Mouse (Mus musculus) c-Kit-positive CD71-negative TER-119-negative erythroid progenitor cells, embryonic 14.5 days (primary cell): ENCODE data around the gene Otud7a.
A peak's percentile ranks its signal among the peaks of the same experiment; 100 is the strongest.
"Not testable (repeated sequence)": the region's sequence is repeated elsewhere in the genome, so short reads cannot be mapped to it uniquely, and the experiment has no call there.

Experiments
- DNase-seq: peaks from one replicate; pipeline ENCODE4 v3.0.0-alpha.2; 2013; ENCODE audit warnings: low read depth

Gene Otud7a

GRCm38 (mm10) chr7:63559679-63560078 is 115.1 kb downstream of the Otud7a start:
- no peak for DNase-seq

- DNase-seq = no peak
Measured at GRCm38 (mm10) chr7:63583310-63583709, 138.8 kb downstream of the Otud7a start.

- no peak for DNase-seq
Measured at GRCm38 (mm10) chr7:63586184-63586870, 141.8 kb downstream of the Otud7a start.

GRCm38 (mm10) chr7:63590305-63590704 is 145.8 kb downstream of the Otud7a start:
- no peak for DNase-seq

DNA sequence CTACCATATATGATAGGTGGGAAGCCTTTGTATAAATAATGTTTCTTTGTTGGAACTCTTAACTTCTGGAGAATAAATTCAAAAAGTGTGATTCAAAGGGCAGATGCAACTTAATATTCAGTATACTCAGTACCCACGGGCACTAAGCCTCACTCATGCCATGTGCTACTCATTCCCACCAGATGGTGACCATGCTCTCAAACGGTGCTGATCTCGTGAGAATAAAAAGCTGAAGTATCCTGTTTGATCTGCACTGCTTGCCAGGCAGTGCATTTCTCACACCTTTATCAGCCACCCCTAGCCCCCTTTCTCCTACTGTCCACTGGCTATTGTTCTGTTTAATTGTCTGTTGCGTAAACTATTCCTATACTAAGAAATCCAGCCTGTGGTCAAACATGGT is 146.8 kb downstream of the Otud7a start:
- no peak for DNase-seq

GRCm38 (mm10) chr7:63592061-63592460 is 147.5 kb downstream of the Otud7a start:
- no peak for DNase-seq

GRCm38 (mm10) chr7:63604827-63605226 is 160.3 kb downstream of the Otud7a start:
- no peak for DNase-seq

DNA sequence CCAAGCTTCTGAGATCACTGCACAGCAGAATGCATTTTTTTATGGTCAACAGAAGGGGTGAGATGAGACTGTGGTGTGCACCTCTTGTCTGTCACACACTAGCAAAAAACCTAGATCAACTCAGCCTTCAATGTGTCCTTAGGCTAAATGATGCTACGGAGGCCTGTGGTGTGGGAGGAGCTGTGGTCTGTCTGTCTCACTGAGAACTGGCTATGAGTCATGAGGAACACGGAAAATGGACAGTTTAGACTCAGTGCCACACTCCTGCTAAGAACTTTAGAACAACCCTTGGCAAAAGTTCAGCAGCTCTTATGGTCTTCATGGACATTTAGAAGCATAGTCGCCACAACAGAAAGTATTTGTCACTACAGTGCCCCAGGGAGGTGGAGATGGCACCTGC is 172.5 kb downstream of the Otud7a start:
- no peak for DNase-seq

- no peak for DNase-seq
Measured at GRCm38 (mm10) chr7:63620776-63621340, 176.3 kb downstream of the Otud7a start.

DNA sequence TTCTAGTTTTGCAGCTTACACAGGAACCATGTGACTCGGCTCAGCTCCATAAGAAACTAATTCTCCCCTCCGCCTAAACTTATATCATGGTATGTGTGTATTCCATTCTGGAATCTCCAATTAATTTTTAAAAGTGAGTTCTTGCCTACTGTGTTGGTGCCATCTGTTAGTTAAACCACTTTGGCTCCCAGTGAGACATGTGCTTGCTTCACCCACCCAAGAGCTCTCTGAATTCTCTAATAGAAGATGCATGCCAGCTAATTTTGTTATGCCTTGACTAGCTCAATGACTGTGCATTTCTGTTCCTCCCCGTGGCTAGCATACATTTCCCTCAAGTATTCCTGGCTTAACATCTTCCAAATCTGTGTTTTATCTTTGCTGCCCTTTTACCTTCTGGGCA is 193.1 kb downstream of the Otud7a start:
- no peak for DNase-seq

DNA sequence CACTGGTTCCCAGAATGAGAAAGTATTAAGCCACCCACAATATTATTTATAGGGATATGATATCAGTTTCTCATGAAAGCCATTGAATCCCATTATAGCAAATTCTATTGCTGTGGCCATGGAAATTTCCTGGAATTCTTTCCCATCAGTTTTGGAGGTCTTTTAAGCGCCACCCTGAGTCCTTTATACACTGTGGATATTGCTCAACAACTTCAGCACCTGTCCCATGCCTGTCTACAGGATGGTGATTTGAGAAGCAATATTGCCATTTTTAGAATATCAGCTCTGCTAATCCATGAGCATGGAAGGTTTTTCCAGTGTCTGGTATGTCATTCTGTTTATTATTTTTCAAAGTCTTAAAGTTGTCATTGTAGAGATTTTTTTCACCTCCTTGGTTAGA is 199.5 kb downstream of the Otud7a start:
- no peak for DNase-seq

- no peak for DNase-seq
Measured at GRCm38 (mm10) chr7:63647136-63647535, 202.6 kb downstream of the Otud7a start.

DNA sequence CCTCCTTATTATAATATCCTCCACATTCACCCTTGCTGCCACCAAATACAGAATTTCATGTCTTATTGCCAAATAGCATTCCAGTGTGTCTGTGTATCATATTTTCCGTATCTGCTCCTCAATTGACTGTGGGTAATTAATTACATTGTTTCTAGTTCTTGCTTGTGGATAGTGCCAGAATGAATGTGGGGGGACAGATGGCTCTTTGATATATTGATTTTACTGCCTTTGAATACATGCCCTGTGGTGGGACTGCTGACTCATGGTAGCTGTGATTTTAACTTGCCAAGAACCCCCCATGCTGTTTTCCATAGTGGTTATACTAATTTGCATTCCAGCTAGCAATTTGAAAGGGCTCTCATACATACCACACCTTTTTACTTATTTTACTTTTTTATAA is 215.7 kb downstream of the Otud7a start:
- DNase-seq = no peak

- DNase-seq = no peak
Measured at GRCm38 (mm10) chr7:63662757-63663156, 218.2 kb downstream of the Otud7a start.

DNA sequence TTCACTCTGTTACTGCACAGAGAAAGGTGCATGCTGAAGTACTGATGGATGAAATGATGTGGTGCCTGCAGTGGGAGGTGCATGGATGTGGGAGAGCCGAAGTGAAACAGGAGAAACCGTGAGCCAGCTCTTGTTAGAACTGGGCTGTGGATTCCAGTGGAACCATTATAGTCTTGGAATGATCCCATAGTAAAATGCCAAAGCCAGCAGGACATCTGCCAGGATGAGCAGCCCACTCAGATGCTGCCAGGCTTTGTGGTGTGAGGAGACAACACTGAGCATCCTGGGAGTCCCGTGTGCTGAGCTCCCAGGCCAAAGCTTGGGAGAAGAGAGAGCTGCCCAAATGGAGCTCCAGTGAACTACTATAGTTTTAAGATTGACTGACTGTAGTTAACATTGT is 220.9 kb downstream of the Otud7a start:
- DNase-seq = no peak

GRCm38 (mm10) chr7:63667986-63668741 is 223.6 kb downstream of the Otud7a start:
- no peak for DNase-seq

DNA sequence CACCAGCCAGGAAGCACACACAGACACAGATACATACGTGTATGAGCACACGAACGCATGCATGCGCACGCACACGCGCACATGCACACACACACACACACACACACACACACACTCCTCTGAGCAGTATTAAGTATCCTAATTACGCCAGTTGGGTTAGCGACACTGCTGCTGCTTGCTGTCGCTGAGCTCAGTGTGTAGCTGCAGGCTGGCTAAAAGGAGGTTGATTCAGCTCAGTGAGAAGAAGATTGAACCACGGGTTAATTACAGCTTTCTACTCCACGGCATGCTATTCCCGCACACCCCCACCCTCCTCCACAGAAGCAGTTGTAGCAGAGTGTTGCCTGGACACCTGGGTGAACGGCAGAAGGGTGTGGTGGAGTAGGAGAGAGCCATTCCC is 224.4 kb downstream of the Otud7a start:
- DNase-seq = no peak

- DNase-seq = not testable (repeated sequence)
Measured at GRCm38 (mm10) chr7:63670911-63671310, 226.4 kb downstream of the Otud7a start.

- peak; percentile 14 for DNase-seq
Measured at GRCm38 (mm10) chr7:63671904-63672303, 227.4 kb downstream of the Otud7a start.

GRCm38 (mm10) chr7:63676631-63677030 is 232.1 kb downstream of the Otud7a start:
- no peak for DNase-seq

DNA sequence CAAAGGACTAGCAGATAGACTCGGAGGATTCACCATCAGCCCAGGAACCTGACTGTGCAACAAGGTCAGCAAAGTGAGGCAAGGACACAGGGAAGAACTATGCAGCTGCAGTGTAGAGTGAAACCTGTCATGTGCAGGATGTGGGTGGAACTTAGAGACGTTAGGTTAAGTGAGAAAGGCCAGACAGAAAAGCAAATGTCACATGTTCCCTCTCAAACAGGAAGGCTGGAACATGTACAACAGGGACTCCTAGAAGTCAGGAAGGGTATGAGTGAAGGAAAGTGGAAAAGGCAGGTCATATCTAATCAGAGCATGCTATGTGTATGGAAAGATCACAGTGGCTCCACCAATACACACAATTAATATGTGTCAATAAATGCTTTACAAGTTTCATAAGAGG is 232.6 kb downstream of the Otud7a start:
- no peak for DNase-seq

GRCm38 (mm10) chr7:63687056-63687455 is 242.5 kb downstream of the Otud7a start:
- DNase-seq = no peak

DNA sequence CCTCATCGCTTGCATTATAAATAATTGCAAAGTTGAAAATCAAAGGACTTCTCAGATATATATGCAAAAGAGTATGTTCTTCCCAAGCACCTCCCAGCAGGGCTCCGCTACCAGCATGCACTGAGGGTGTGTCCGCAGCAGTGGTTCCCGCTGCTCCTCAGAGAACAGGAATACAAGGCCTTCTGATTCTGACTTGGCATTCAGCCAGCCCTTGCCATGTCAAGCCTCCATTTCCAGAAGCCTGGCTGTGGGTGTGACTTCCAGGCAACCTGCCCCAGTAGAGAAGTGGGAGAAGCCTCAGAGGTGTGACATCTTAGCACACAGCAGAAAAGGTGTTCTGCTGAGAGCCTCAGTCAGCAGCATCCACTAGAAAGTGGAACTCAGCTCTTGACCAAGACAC is 253.4 kb downstream of the Otud7a start:
- DNase-seq = no peak
